Mouse (Mus musculus) spleen, embryonic (tissue): ENCODE measurements around the gene Tmem266.

Experiments used
- CTCF ChIA-PET: fragments of 350-600 bp; sonication (Branson Sonifier 250); formaldehyde crosslinking; loops from one replicate; lab custom pipeline; 2022; lab: Charles Lee

Gene Tmem266

GRCm38 (mm10) chr9:55398985-55399554, 72.4 kb downstream of the Tmem266 start:
- CTCF ChIA-PET, result no interaction called here

GRCm38 (mm10) chr9:55402276-55402675, 75.6 kb downstream of the Tmem266 start:
- CTCF ChIA-PET, result no interaction called here

- CTCF ChIA-PET, result no interaction called here
These were observed 77.5 kb downstream of the Tmem266 start for GRCm38 (mm10) chr9:55404256-55404655.

- CTCF ChIA-PET, result no interaction called here
These were observed 78.4 kb downstream of the Tmem266 start for GRCm38 (mm10) chr9:55404976-55405702.

- CTCF ChIA-PET, result no interaction called here
These were observed 80.1 kb downstream of the Tmem266 start for GRCm38 (mm10) chr9:55406773-55407172.

- CTCF ChIA-PET, result no interaction called here
These were observed 82.1 kb downstream of the Tmem266 start for GRCm38 (mm10) chr9:55408851-55409250.

GRCm38 (mm10) chr9:55409833-55410232, 83.1 kb downstream of the Tmem266 start:
- CTCF ChIA-PET, result no interaction called here

GRCm38 (mm10) chr9:55410430-55410829, 83.7 kb downstream of the Tmem266 start:
- CTCF ChIA-PET, result no interaction called here

GRCm38 (mm10) chr9:55411154-55411553, 84.4 kb downstream of the Tmem266 start:
- CTCF ChIA-PET, result no interaction called here

- CTCF ChIA-PET, result no interaction called here
These were observed 95.1 kb downstream of the Tmem266 start for GRCm38 (mm10) chr9:55421786-55422185.

- CTCF ChIA-PET, result interaction anchor here (0.6 kb wide), 1 partner anchor 487 kb away, joined by 6 read pairs; no protein-coding TSS in a partner anchor
These were observed 97.0 kb downstream of the Tmem266 start for GRCm38 (mm10) chr9:55423451-55424424.

- CTCF ChIA-PET, result no interaction called here
These were observed 98.6 kb downstream of the Tmem266 start for GRCm38 (mm10) chr9:55425271-55425810.

- CTCF ChIA-PET, result interaction anchor here (0.7 to 0.8 kb wide), 2 partner anchors 26 to 106 kb away, joined by 3 to 6 read pairs; no protein-coding TSS in a partner anchor
These were observed 102.7 kb downstream of the Tmem266 start for GRCm38 (mm10) chr9:55429242-55429975.

GRCm38 (mm10) chr9:55430133-55430532, 103.4 kb downstream of the Tmem266 start:
- CTCF ChIA-PET, result interaction anchor here (0.6 to 0.8 kb wide), 2 partner anchors 29 to 105 kb away, joined by 3 read pairs; no protein-coding TSS in a partner anchor

- CTCF ChIA-PET, result no interaction called here
These were observed 105.9 kb downstream of the Tmem266 start for GRCm38 (mm10) chr9:55432306-55433289.

GRCm38 (mm10) chr9:55433875-55434274, 107.2 kb downstream of the Tmem266 start:
- CTCF ChIA-PET, result no interaction called here

- CTCF ChIA-PET, result no interaction called here
These were observed 111.7 kb downstream of the Tmem266 start for GRCm38 (mm10) chr9:55438433-55438832.

- CTCF ChIA-PET, result no interaction called here
These were observed 112.6 kb downstream of the Tmem266 start for GRCm38 (mm10) chr9:55439206-55439780.

- CTCF ChIA-PET, result no interaction called here
These were observed 120.8 kb downstream of the Tmem266 start for GRCm38 (mm10) chr9:55447509-55447908.
